Mouse (Mus musculus): ENCODE data around the gene Cdk2ap2.

GRCm38 (mm10) chr19:4102049-4102448 lies 5.1 kb downstream of the Cdk2ap2 start:
- TF ChIP-seq CTCF (IDR thresholded peaks at IDR 0.05; ENCODE audit: borderline replicate concordance, insufficient read depth, low read depth, low read length) (no peak), POLR2A (IDR thresholded peaks at IDR 0.05; ENCODE audit: borderline replicate concordance, insufficient read depth, low read length) (no peak)
